Mouse (Mus musculus) olfactory bulb, adult 2 months (tissue): ENCODE data around the gene Mndal. TPM values are rescaled to one million over a fixed set of nuclear protein-coding genes. Genes with fewer than 3 reads are reported as not detected.
"Not testable (repeated sequence)": the region's sequence is repeated elsewhere in the genome, so short reads cannot be mapped to it uniquely, and the experiment has no call there.

Experiments used
- H3K27ac ChIP-seq: fragments of 200-500 bp; 2 replicates; pipeline ENCODE4 v1.5.1; 2012; ENCODE audit warnings: low read depth, low read length; ENCODE audit not compliant: insufficient read depth
- H3K4me1 ChIP-seq: fragments of 200-500 bp; 2 replicates; pipeline ENCODE4 v1.6.1; 2012; ENCODE audit warnings: low read length; ENCODE audit not compliant: control insufficient read depth, insufficient read depth
- H3K4me3 ChIP-seq: fragments of 200-500 bp; 2 replicates; pipeline ENCODE4 v1.5.1; 2012; ENCODE audit warnings: mild to moderate bottlenecking, low read depth, low read length, moderate library complexity; ENCODE audit not compliant: insufficient read depth
- CTCF ChIP-seq: fragments of 200-500 bp; IDR thresholded peaks from 2 replicates; pipeline ENCODE4 v1.5.1; 2012; ENCODE audit warnings: low read depth, mild to moderate bottlenecking, low read length, moderate library complexity; ENCODE audit not compliant: insufficient read depth
- POLR2A ChIP-seq: fragments of 200-500 bp; IDR thresholded peaks from 2 replicates; pipeline ENCODE4 v1.6.1; 2012; ENCODE audit warnings: mild to moderate bottlenecking, low read depth, low read length, moderate library complexity; ENCODE audit not compliant: insufficient read depth
- WGBS: fragments of 180-500 bp; shearing (Covaris S2); methylation state at CpG from one replicate; pipeline ENCODE4 v1.1.7; 2018; 5-methylcytosine and 5-hydroxymethylcytosine counted together
- polyA plus RNA-seq: library from polyadenylated mRNA; stranded (reverse); fragments of >200 nt; gene quantifications from 2 replicates; pipeline ENCODE4 v1.2.4, GENCODE M21; 2012; ENCODE audit warnings: low replicate concordance; ENCODE audit not compliant: missing spikeins, insufficient read depth, insufficient read length

Gene Mndal
- polyA plus RNA-seq, 1 experiment, result not detected

GRCm38 (mm10) chr1:173953563-173953962, 11.3 kb upstream of the Mndal start:
- Histone ChIP-seq H3K4me1 (no peaks in the 10 kb centered on the region), H3K4me3 (no peak overlapping the region), H3K27ac (no peak overlapping the region)
- 90% methylated on average over 1 of the region's 1 CpGs for WGBS
- TF ChIP-seq POLR2A (no peak), CTCF (no peak)

- not testable (repeated sequence) for H3K4me3 ChIP-seq, H3K4me1 ChIP-seq, H3K27ac ChIP-seq
- 92% methylated on average over 2 of the region's 2 CpGs for WGBS
Observed at GRCm38 (mm10) chr1:173949044-173949443, 6.8 kb upstream of the Mndal start.

GRCm38 (mm10) chr1:173942780-173943066, 432 bp upstream of the Mndal start:
- H3K4me1 ChIP-seq, H3K27ac ChIP-seq, H3K4me3 ChIP-seq: not testable (repeated sequence)

GRCm38 (mm10) chr1:173941522-173941921, 769 bp downstream of the Mndal start:
- H3K27ac ChIP-seq, H3K4me1 ChIP-seq, H3K4me3 ChIP-seq: not testable (repeated sequence)
- WGBS, result 95% methylated on average over 2 of the region's 2 CpGs

DNA sequence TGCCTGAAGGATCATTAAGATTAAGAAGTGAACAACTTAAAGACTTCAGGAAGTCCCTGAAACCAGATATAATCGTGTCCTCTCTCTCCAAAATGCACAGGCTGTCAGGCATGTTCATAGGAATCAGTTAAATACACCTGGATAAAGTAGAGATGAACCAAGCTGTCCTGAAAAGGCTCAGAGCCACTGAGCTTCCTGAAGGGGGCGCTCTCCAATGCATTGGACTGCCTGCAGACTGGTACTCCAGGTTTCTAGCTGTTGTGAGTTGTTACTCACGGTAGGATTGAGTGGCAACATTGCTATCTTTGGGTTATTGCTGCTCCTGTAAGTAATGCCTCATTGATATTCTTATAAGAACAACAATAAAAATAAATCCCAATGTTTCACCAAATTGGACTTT, 23.0 kb downstream of the Mndal start:
- H3K27ac ChIP-seq, H3K4me1 ChIP-seq, H3K4me3 ChIP-seq: not testable (repeated sequence)
- 57% methylated on average over 3 of the region's 3 CpGs for WGBS

GRCm38 (mm10) chr1:173914559-173914958, 27.7 kb downstream of the Mndal start:
- 84% methylated on average over 2 of the region's 2 CpGs for WGBS
- TF ChIP-seq POLR2A (no peak), CTCF (no peak)

DNA sequence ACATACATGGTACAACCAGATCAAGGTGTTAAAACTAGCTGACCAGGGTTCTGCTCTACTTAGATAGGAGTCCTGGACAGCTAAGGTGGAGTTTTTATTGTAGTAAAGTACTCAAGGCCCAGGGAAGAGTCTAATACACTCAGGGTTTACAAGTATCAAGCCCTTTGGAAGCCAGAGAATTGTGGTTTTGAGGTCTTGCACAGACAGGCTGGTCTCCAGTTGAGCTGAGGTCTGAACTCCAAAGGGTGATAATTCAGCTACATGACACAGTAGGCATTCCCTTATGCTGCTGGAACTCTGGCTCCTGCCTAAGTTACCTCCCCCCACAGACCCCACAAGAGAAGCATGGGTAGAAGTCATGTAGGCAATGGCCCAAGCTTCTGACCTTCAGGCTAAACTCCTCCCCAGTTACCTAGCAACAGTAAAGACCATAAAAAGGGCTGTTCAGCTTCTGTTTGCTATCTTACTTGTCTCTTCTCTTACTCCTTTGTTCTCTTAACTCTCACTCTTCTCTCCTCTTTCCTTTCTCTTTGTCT, 29.0 kb downstream of the Mndal start:
- not testable (repeated sequence) for H3K4me1 ChIP-seq, H3K27ac ChIP-seq, H3K4me3 ChIP-seq

More at GRCm38 (mm10) chr1:173914559-173914958, 27.7 kb downstream of the Mndal start:
- H3K4me3 ChIP-seq, result no peak overlapping the region
- H3K27ac ChIP-seq, result no peak overlapping the region
- no peaks in the 10 kb centered on the region for H3K4me1 ChIP-seq

- not testable (repeated sequence) for H3K27ac ChIP-seq, H3K4me1 ChIP-seq, H3K4me3 ChIP-seq
- 86% methylated on average over 6 of the region's 6 CpGs for WGBS
Observed at GRCm38 (mm10) chr1:173912548-173913255, 29.6 kb downstream of the Mndal start, which contains the start of gene Ifi211. TSS of gene Ifi211 (minus strand) at chr1:173913046.

- H3K27ac ChIP-seq, result no peak overlapping the region
- H3K4me1 ChIP-seq, result no peaks in the 10 kb centered on the region
- WGBS, result 93% methylated on average over 2 of the region's 2 CpGs
- no peak for TF ChIP-seq CTCF
- H3K4me3 ChIP-seq, result no peak overlapping the region
Observed at GRCm38 (mm10) chr1:173911808-173912464, 30.4 kb downstream of the Mndal start.

DNA sequence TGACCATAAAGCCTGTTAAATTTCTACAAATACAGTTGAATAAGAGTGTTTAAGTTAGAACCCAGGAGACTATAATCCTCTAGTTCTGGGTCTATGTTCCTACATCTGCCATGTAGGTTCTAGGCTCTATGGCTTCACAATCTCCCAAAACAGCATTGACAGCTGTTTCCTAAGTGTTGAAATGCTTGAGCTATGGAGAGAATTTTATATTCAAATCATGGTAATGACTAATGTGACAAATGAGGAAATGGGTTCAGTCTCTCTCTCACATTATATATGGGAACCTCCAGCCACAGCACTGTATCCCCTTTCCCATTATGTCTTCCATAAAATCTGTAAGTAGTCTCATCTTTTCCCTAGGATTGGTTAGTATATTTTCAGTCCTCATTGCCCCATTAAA, 33.9 kb downstream of the Mndal start:
- not testable (repeated sequence) for H3K4me3 ChIP-seq, H3K4me1 ChIP-seq, H3K27ac ChIP-seq

DNA sequence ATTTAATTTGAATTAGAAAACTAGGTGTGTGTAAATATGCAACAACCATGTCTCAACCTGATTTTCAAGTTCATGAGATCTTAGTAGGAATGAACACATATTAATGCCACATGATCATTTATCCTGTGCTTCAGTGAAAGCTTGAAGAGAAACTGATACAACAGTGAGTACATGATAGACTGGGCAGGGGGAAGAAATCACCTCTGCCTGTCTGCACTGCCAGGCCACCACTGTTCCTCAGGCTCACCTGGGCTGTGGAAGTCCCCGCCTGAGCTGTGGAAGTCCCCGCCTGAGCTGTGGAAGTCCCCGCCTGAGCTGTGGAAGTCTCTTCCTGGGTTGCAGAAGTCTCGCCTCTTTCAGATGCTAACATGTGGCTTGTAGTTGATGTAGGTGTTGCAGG, 36.4 kb downstream of the Mndal start:
- not testable (repeated sequence) for H3K4me3 ChIP-seq, H3K27ac ChIP-seq, H3K4me1 ChIP-seq
- WGBS, result 94% methylated on average over 4 of the region's 4 CpGs

DNA sequence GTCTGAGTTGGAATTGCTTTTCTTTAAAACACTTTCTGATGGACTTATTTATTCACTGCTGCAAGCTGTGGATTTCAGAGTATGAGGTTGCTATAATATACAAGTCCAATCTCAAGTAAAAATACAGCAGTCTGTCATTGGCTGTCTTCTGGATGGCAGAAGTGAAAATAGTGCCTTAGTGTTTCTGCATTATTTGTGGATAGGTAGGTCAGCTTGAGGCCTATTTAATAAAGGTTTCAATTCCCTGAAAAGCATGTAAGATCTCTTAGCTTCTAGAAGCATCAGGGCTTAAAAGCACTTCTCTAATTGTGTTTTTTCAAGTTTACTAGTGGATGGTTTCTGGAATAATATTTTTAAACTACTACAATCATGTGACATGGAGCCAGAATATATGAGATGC, 52.5 kb downstream of the Mndal start:
- H3K27ac ChIP-seq, H3K4me1 ChIP-seq, H3K4me3 ChIP-seq: not testable (repeated sequence)

GRCm38 (mm10) chr1:173887026-173887787, 55.1 kb downstream of the Mndal start:
- not testable (repeated sequence) for H3K27ac ChIP-seq, H3K4me1 ChIP-seq, H3K4me3 ChIP-seq
- WGBS, result 92% methylated on average over 1 of the region's 2 CpGs

GRCm38 (mm10) chr1:173880004-173880666, 62.2 kb downstream of the Mndal start:
- H3K4me3 ChIP-seq, H3K4me1 ChIP-seq, H3K27ac ChIP-seq: not testable (repeated sequence)
- 38% methylated on average over 3 of the region's 3 CpGs for WGBS
